Mouse (Mus musculus) heart, embryonic 12.5 days (tissue): ENCODE measurements around the gene Rinl. TPM values are rescaled to one million over a fixed set of nuclear protein-coding genes. Genes with fewer than 3 reads are reported as not detected.

ENCODE experiments used
- ATAC-seq: fragments of 200-750 bp; cut with Nextera tagmentation; 2 replicates; pipeline ENCODE4 v1.8.0; 2017; ENCODE audit warnings: moderate TSS enrichment, moderate library complexity; ENCODE audit not compliant: insufficient number of reproducible peaks, low FRiP score
- H3K27ac ChIP-seq: fragments of 300-500 bp; sonication (generic); 2 replicates; pipeline ENCODE4 v1.5.1; 2016; ENCODE audit warnings: mild to moderate bottlenecking, moderate library complexity; ENCODE audit not compliant: poor library complexity, severe bottlenecking
- H3K27me3 ChIP-seq: fragments of 300-500 bp; sonication (generic); replicated peaks from 2 replicates; pipeline ENCODE4 v1.6.1; 2016; ENCODE audit warnings: mild to moderate bottlenecking, moderate library complexity
- H3K36me3 ChIP-seq: fragments of 300-500 bp; sonication (generic); 2 replicates; pipeline ENCODE4 v1.6.1; 2016; ENCODE audit warnings: mild to moderate bottlenecking, moderate library complexity
- H3K4me1 ChIP-seq: fragments of 300-500 bp; sonication (generic); replicated peaks from 2 replicates; pipeline ENCODE4 v1.6.1; 2016; ENCODE audit warnings: mild to moderate bottlenecking
- H3K4me2 ChIP-seq: fragments of 300-500 bp; sonication (generic); 2 replicates; pipeline ENCODE4 v1.6.1; 2016; ENCODE audit warnings: mild to moderate bottlenecking, moderate library complexity
- H3K4me3 ChIP-seq: fragments of 300-500 bp; sonication (generic); 2 replicates; pipeline ENCODE4 v1.5.1; 2016; ENCODE audit warnings: mild to moderate bottlenecking
- H3K9ac ChIP-seq: fragments of 300-500 bp; sonication (generic); 2 replicates; pipeline ENCODE4 v1.6.1; 2016; ENCODE audit warnings: mild to moderate bottlenecking, moderate library complexity
- H3K9me3 ChIP-seq: fragments of 300-500 bp; sonication (generic); replicated peaks from 2 replicates; pipeline ENCODE4 v1.6.1; 2016; ENCODE audit warnings: mild to moderate bottlenecking, moderate library complexity
- WGBS: fragments of 180-500 bp; shearing (Covaris S2); methylation state at CpG from one replicate; pipeline ENCODE4 v1.1.7; 2016; 5-methylcytosine and 5-hydroxymethylcytosine counted together
- polyA plus RNA-seq: library from polyadenylated mRNA; unstranded; fragments of >200 nt; fragmentation: Nextera tagmentation; extraction: Ambion mirVana; gene quantifications from 2 replicates; pipeline ENCODE4 v1.2.1, GENCODE M21; 2016

The Rinl gene
- polyA plus RNA-seq = 2.7 and 2.8 TPM in 2 replicates

- Histone ChIP-seq H3K4me1 (0 out of 2 replicates have a peak, but pooled peaks cover 7% of the 10 kb centered on the region), H3K9me3 (no peaks in the 10 kb centered on the region), H3K4me3 (no peak within 1 kb of the TSS), H3K27ac (no peak within 1 kb of the TSS), H3K4me2 (no peak within 1 kb of the TSS), H3K36me3 (peaks cover 34% of the 10 kb centered on the region), H3K9ac (no peak within 1 kb of the TSS), H3K27me3 (no peaks in the 10 kb centered on the region)
- ATAC-seq = no peak
- 40% methylated on average over 5 of the region's 5 CpGs for WGBS
Measured at GRCm38 (mm10) chr7:28788307-28789195, at the start of gene Rinl. TSS of gene Rinl (plus strand) at chr7:28788969.

GRCm38 (mm10) chr7:28739829-28740228, 48.9 kb upstream of the Rinl start:
- peaks cover 14% of the 10 kb centered on the region for H3K4me1 ChIP-seq
- no peaks in the 10 kb centered on the region for H3K27me3 ChIP-seq
- H3K9me3 ChIP-seq = no peaks in the 10 kb centered on the region
- no peak overlapping the region for H3K9ac ChIP-seq
- H3K4me2 ChIP-seq = no peak overlapping the region
- 94% methylated on average over 21 of the region's 21 CpGs for WGBS
- H3K27ac ChIP-seq = no peak overlapping the region
- H3K36me3 ChIP-seq = peaks cover 52% of the 10 kb centered on the region
- no peak overlapping the region for H3K4me3 ChIP-seq
- ATAC-seq = no peak

DNA sequence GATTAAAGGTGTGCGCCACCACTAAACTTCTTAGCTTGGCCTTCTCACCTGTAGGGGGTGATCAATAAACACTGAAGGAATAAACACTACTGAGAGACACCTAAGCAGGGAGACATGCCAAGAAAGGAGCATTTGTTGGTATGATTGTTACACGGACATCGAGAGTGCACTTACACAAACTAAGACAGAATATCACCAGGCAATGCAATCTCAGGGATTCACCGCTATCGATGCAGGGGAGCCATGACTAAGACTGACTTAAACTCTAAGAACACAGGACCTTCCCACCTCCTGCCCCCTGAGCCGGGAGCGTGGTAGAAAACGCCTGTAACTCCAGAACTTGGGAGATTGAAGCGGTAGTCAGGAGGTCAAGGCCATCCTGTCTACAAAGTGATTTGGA, 47.8 kb upstream of the Rinl start:
- ATAC-seq = no peak
- H3K4me2 ChIP-seq = peak overlapping the region; percentile 85
- H3K27me3 ChIP-seq = no peaks in the 10 kb centered on the region
- peak overlapping the region; percentile 55; the same call in 1 of the 2 replicates for H3K27ac ChIP-seq
- H3K9ac ChIP-seq = peak overlapping the region; percentile 80
- H3K9me3 ChIP-seq = no peaks in the 10 kb centered on the region
- peak overlapping the region; percentile 64 for H3K4me3 ChIP-seq
- 33% methylated on average over 9 of the region's 9 CpGs for WGBS
- H3K4me1 ChIP-seq = peaks cover 14% of the 10 kb centered on the region
- peaks cover 57% of the 10 kb centered on the region for H3K36me3 ChIP-seq

DNA sequence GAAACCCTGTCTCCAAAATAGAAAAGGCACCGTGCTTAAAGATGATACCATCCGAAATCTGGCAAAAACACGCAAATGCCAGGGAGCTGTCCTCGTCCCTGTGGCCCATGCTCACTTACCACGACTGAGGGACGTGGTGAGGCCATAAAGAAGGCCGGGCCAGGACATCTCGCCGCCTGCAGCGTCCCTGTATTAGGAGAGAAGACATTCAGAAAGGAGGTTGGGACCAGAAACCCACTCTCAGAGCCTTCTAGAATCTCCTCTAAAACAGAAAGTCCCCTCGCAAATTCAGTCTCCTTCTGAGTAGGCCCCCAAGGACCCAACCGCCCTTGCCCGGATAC, 47.4 kb upstream of the Rinl start:
- H3K4me2 ChIP-seq = peak overlapping the region; percentile 85
- peaks cover 57% of the 10 kb centered on the region for H3K36me3 ChIP-seq
- H3K27ac ChIP-seq = peak overlapping the region; percentile 55; the same call in 1 of the 2 replicates
- peaks cover 14% of the 10 kb centered on the region for H3K4me1 ChIP-seq
- peak overlapping the region; percentile 80 for H3K9ac ChIP-seq
- ATAC-seq = no peak
- no peaks in the 10 kb centered on the region for H3K9me3 ChIP-seq
- H3K27me3 ChIP-seq = no peaks in the 10 kb centered on the region
- WGBS = under 1% methylated on average over 13 of the region's 13 CpGs
- peak overlapping the region; percentile 64 for H3K4me3 ChIP-seq

GRCm38 (mm10) chr7:28741709-28742438, 46.9 kb upstream of the Rinl start, which contains the start of the genes Mrps12 and Sars2:
TSS of gene Mrps12 (minus strand) at chr7:28741820.
TSS of gene Sars2 (plus strand) at chr7:28741992.
- Histone ChIP-seq H3K4me2 (peak within 1 kb of the TSS; percentile 85), H3K27ac (peak within 1 kb of the TSS; percentile 67; the same call in 1 of the 2 replicates), H3K36me3 (peaks cover 57% of the 10 kb centered on the region), H3K27me3 (no peaks in the 10 kb centered on the region), H3K9ac (peak within 1 kb of the TSS; percentile 80), H3K4me1 (peaks cover 14% of the 10 kb centered on the region), H3K4me3 (peak within 1 kb of the TSS; percentile 64), H3K9me3 (no peaks in the 10 kb centered on the region)
- ATAC-seq = peak; percentile 97
- WGBS = under 1% methylated on average over 39 of the region's 39 CpGs

GRCm38 (mm10) chr7:28749935-28750334, 38.8 kb upstream of the Rinl start:
- Histone ChIP-seq H3K27ac (no peak overlapping the region), H3K4me2 (no peak overlapping the region), H3K9ac (no peak overlapping the region), H3K36me3 (peaks cover 66% of the 10 kb centered on the region), H3K9me3 (no peaks in the 10 kb centered on the region), H3K4me3 (no peak overlapping the region), H3K27me3 (no peaks in the 10 kb centered on the region), H3K4me1 (no peaks in the 10 kb centered on the region)
- peak; percentile 34; the same call in 1 of the 2 replicates for ATAC-seq
- 91% methylated on average over 7 of the region's 7 CpGs for WGBS

DNA sequence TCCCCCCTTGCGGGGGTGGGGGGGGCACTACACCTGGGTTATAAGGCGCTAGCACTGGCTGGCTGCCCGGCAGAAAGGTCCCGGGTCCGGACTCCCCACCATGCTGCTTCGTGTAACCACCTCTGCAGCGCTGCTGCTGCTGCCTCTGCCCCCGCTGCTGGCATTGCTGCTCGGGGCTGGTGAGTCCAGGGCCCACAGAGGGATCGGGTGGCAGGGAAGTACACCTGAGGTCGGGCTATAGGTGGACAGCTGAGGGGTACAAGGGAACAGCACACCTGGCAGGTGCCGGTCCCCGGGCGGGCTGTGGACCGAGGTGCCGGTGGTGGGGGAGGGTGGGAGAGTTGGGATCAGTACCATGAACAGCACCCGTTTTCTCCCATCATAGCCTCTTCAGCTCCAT, 32.7 kb upstream of the Rinl start, which contains the start of gene Ccer2:
Gene Ccer2, plus strand, starts transcription at position 96 of the 400 bp plus-strand sequence.
- no peak within 1 kb of the TSS for H3K4me3 ChIP-seq
- peak within 1 kb of the TSS; percentile 11; the same call in 1 of the 2 replicates for H3K4me2 ChIP-seq
- H3K36me3 ChIP-seq = peaks cover 51% of the 10 kb centered on the region

DNA sequence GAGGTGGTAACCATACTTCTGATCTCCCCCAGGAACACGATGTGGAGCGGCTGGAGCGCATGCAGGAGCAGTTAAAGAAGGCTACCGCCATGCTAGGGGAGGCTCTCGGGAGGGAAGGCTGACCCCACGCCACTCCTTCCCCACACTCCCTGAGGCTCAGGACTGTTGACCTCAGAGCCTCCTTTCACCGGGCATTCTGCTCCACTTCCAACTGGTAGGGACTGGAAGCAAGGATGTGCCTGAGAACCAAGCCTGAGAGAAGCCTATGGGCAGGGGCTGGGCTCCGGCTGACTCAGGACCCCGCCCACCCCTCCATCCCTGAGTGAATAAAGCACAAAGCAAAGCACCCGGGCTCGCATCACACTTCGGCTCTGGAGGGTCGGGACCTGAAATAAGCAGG, 30.1 kb upstream of the Rinl start:
- WGBS = 85% methylated on average over 13 of the region's 13 CpGs
- Histone ChIP-seq H3K27me3 (peaks cover 29% of the 10 kb centered on the region), H3K4me1 (no peaks in the 10 kb centered on the region), H3K36me3 (peaks cover 51% of the 10 kb centered on the region), H3K9me3 (no peaks in the 10 kb centered on the region), H3K9ac (no peak overlapping the region), H3K4me3 (no peak overlapping the region), H3K4me2 (no peak overlapping the region), H3K27ac (no peak overlapping the region)
- ATAC-seq = no peak

More for the DNA sequence above, 32.7 kb upstream of the Rinl start, which contains the start of gene Ccer2:
- 2% methylated on average over 17 of the region's 17 CpGs for WGBS
- 0 out of 2 replicates have a peak, but pooled peaks have one; percentile 13 for ATAC-seq
- H3K27ac ChIP-seq = no peak within 1 kb of the TSS
- peaks cover 29% of the 10 kb centered on the region for H3K27me3 ChIP-seq
- no peaks in the 10 kb centered on the region for H3K9me3 ChIP-seq
- no peaks in the 10 kb centered on the region for H3K4me1 ChIP-seq
- H3K9ac ChIP-seq = no peak within 1 kb of the TSS

DNA sequence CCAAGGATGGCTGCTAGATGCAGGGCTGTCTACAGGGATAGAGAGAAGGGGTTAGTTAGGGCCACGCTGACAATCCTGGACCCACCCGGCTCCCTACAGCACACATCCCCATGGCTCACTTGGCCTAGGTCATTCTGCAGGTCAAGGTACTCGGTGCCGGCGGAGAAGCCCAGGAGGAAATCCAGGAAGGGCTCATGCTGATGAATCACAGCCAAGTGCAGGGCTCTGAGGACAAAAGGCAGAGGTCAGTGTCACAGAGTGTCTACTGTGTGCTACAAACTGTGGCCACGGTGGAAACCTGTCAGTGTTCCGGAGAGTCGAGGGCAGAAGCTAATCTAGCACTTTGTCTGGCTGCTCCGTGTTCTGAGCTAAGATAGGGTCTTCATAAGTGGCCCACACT, 26.9 kb upstream of the Rinl start:
- H3K4me2 ChIP-seq = no peak overlapping the region
- H3K9ac ChIP-seq = no peak overlapping the region
- H3K36me3 ChIP-seq = peaks cover 47% of the 10 kb centered on the region
- WGBS = 74% methylated on average over 9 of the region's 9 CpGs
- H3K4me3 ChIP-seq = no peak overlapping the region
- H3K27me3 ChIP-seq = peaks cover 10% of the 10 kb centered on the region
- no peaks in the 10 kb centered on the region for H3K9me3 ChIP-seq
- peaks cover 12% of the 10 kb centered on the region; the same call in 1 of the 2 replicates for H3K4me1 ChIP-seq
- ATAC-seq = no peak
- no peak overlapping the region for H3K27ac ChIP-seq

GRCm38 (mm10) chr7:28765211-28765610, 23.6 kb upstream of the Rinl start:
- ATAC-seq = no peak
- H3K4me2 ChIP-seq = peak overlapping the region; percentile 71
- H3K4me1 ChIP-seq = peaks cover 21% of the 10 kb centered on the region
- H3K9me3 ChIP-seq = no peaks in the 10 kb centered on the region
- H3K36me3 ChIP-seq = peaks cover 23% of the 10 kb centered on the region
- WGBS = 77% methylated on average over 6 of the region's 6 CpGs
- H3K4me3 ChIP-seq = peak overlapping the region; percentile 79; the same call in 1 of the 2 replicates
- H3K27ac ChIP-seq = no peak overlapping the region
- H3K9ac ChIP-seq = peak overlapping the region; percentile 72
- no peaks in the 10 kb centered on the region for H3K27me3 ChIP-seq
